Mouse (Mus musculus): ENCODE data around the gene Gm21954.

DNA sequence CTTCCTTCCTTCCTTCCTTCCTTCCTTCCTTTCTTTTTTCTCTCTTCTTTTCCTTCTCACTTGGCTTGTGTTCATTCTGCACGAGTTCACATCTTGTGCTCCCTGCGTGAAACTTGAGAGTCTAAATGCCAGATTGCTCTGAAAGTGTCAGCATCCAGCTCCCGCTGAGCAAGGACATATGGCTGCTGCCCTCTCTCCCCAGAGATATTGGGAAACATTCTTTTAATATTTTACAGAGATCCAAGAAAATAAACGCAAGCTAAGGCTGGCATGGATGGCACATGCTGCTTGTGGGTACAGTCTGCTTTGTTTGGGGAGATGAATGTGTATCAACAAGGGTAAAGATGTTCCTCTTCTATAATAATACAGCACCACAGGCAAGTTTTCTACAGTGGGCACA, 11.3 kb upstream of the Gm21954 start:
- TF ChIP-seq POLR2A (IDR thresholded peaks at IDR 0.05; ENCODE audit: low read depth, low read length), result no peak
- no peak for TF ChIP-seq CTCF (IDR thresholded peaks at IDR 0.05; ENCODE audit: borderline replicate concordance, insufficient read depth, low read length)
